ENCODE assay signal across 11 mouse cellular contexts in the genomic region with DNA sequence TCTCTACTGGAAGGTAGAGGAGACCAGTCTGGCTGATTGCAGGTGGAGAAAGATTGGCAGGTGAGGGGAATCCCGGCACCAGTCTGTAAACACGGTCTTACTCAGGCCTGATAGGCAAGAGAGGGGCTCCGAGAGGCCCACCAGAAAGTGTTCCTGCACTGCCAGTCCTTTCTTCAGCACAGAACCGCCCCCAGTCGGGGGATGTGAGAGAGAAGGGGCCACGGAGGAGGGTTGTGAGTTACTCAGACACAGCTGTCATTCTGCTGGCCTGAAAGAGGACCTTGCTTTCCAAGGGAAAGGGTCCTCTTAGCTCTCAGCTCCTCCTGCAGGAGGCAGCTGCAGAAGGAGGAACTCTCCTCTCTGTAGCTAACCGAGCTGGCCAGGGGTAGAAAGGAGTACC. TPM values are rescaled to one million over a fixed set of nuclear protein-coding genes. Genes with fewer than 3 reads are reported as not detected.
DNase-seq lines count a peak whose midpoint lies in the region; ATAC-seq lines count a peak whose summit lies in the region.
"Had no signal": no experiment of that assay in that cellular context is flagged by ENCODE, and none has a peak within 500 bp of the region (broad histone marks: within the 10 kb centered on the region; RNA-seq: fewer than 3 reads in every experiment).

No protein-coding gene starts in this region.

- H3K9ac ChIP-seq in heart, embryonic 13.5 days, result no peak overlapping the region
- H3K9ac ChIP-seq in embryonic facial prominence, embryonic 13.5 days, result no peak overlapping the region
- H3K9ac ChIP-seq in neural tube, embryonic 11.5 days (ENCODE audit: low read length), result no peak overlapping the region
- H3K9ac ChIP-seq: liver, embryonic 13.5 days had no signal

- H3K36me3 ChIP-seq in heart, embryonic 13.5 days, result no peaks in the 10 kb centered on the region
- H3K36me3 ChIP-seq in embryonic facial prominence, embryonic 13.5 days, result no peaks in the 10 kb centered on the region
- H3K36me3 ChIP-seq in neural tube, embryonic 11.5 days (ENCODE audit: control insufficient read depth, insufficient read depth, low read length), result no peaks in the 10 kb centered on the region
- H3K36me3 ChIP-seq: liver, embryonic 13.5 days had no signal

- peaks cover 64% of the 10 kb centered on the region for H3K27me3 ChIP-seq in heart, embryonic 13.5 days (replicated peaks)
- H3K27me3 ChIP-seq in embryonic facial prominence, embryonic 13.5 days, result peaks cover 40% of the 10 kb centered on the region
- peaks cover 18% of the 10 kb centered on the region for H3K27me3 ChIP-seq in neural tube, embryonic 11.5 days (ENCODE audit: control insufficient read depth, insufficient read depth, low read length)

- H3K4me2 ChIP-seq in heart, embryonic 13.5 days, result no peak overlapping the region
- peak overlapping the region; percentile 97 for H3K4me2 ChIP-seq in embryonic facial prominence, embryonic 13.5 days
- H3K4me2 ChIP-seq in neural tube, embryonic 11.5 days (ENCODE audit: low read depth), result peak overlapping the region; percentile 75

- peaks cover 9% of the 10 kb centered on the region; the same call in 1 of the 2 replicates for H3K4me1 ChIP-seq in heart, embryonic 13.5 days
- H3K4me1 ChIP-seq in embryonic facial prominence, embryonic 13.5 days, result peaks cover 9% of the 10 kb centered on the region; the same call in 1 of the 2 replicates
- H3K4me1 ChIP-seq in neural tube, embryonic 11.5 days (ENCODE audit: control insufficient read depth, insufficient read depth, low read length), result 0 out of 2 replicates have a peak, but pooled peaks cover 4% of the 10 kb centered on the region
- H3K4me1 ChIP-seq: liver, embryonic 13.5 days had no signal

- ATAC-seq in heart, embryonic 13.5 days (ENCODE audit: extremely low read depth, insufficient number of reproducible peaks, low FRiP score, low TSS enrichment), result no peak
- no peak for ATAC-seq in embryonic facial prominence, embryonic 13.5 days (ENCODE audit: insufficient number of reproducible peaks, insufficient read depth, low FRiP score, low TSS enrichment, low read depth)
- ATAC-seq in neural tube, embryonic 11.5 days (ENCODE audit: insufficient read depth, low FRiP score, low TSS enrichment), result no peak
- ATAC-seq in inflammation-experienced regulatory T-cells, adult 6 months, result no peak

- H3K27ac ChIP-seq in heart, embryonic 13.5 days (replicated peaks), result no peak overlapping the region
- no peak overlapping the region for H3K27ac ChIP-seq in embryonic facial prominence, embryonic 13.5 days
- no peak overlapping the region for H3K27ac ChIP-seq in neural tube, embryonic 11.5 days (ENCODE audit: low read depth, low read length)
- H3K27ac ChIP-seq: liver, embryonic 13.5 days had no signal

- H3K9me3 ChIP-seq in heart, embryonic 13.5 days, result no peaks in the 10 kb centered on the region
- H3K9me3 ChIP-seq in embryonic facial prominence, embryonic 13.5 days, result no peaks in the 10 kb centered on the region
- H3K9me3 ChIP-seq in neural tube, embryonic 11.5 days (ENCODE audit: control insufficient read depth, low read length), result no peaks in the 10 kb centered on the region
- H3K9me3 ChIP-seq: liver, embryonic 13.5 days had no signal

- no peak for DNase-seq in heart, postnatal 25 days (ENCODE audit: low spot score)
- DNase-seq in layer of hippocampus, postnatal 10 days (ENCODE audit: low spot score in 2 of 2), result peak; percentile 9 to 27
- no peak for DNase-seq in neural tube, embryonic 11.5 days (ENCODE audit: low spot score)
- DNase-seq in urinary bladder, postnatal 14 days (ENCODE audit: low spot score), result no peak
- no peak for DNase-seq in ovary, postnatal 10 days (ENCODE audit: low spot score)
- DNase-seq: liver, embryonic 13.5 days had no signal

- peak overlapping the region; percentile 58; the same call in 1 of the 2 replicates for H3K4me3 ChIP-seq in heart, embryonic 13.5 days
- no peak overlapping the region for H3K4me3 ChIP-seq in embryonic facial prominence, embryonic 13.5 days
- H3K4me3 ChIP-seq in neural tube, embryonic 11.5 days (ENCODE audit: low read depth, low read length), result no peak overlapping the region

- 17% methylated on average over 7 of the region's 7 CpGs for WGBS in heart, embryonic 13.5 days
- WGBS in embryonic facial prominence, embryonic 13.5 days, result 16% methylated on average over 7 of the region's 7 CpGs
- WGBS in neural tube, embryonic 11.5 days, result 25% methylated on average over 7 of the region's 7 CpGs

- intact Hi-C loops in heart, postnatal 25 days (cut with DNase I), result no loop called here

RNA-seq across cellular contexts. Expression of gene Slc35f3, which starts 1.0 kb away (rescaled TPM):
- polyA plus RNA-seq in heart, embryonic 13.5 days (2015; fragmentation: Nextera tagmentation; extraction: Ambion mirVana), result 0.10 and 0.12 TPM in 2 replicates
- total RNA-seq in heart, postnatal 25 days (2021), result under 1 TPM in 1 of 2 experiments, not detected in 1; 0.11 TPM
- 0.28 and 0.44 TPM in 2 replicates for polyA plus RNA-seq in embryonic facial prominence, embryonic 13.5 days (2015; fragmentation: Nextera tagmentation; extraction: Ambion mirVana)
- 10 to 100 TPM; 30.4 to 31.0 TPM for total RNA-seq in layer of hippocampus, postnatal 10 days (2021)
- 0.09 TPM in 2 replicates for polyA plus RNA-seq in neural tube, embryonic 11.5 days (2014; fragmentation: Nextera tagmentation; extraction: Ambion mirVana)
- not detected for polyA plus RNA-seq in inflammation-experienced regulatory T-cells, adult 6 months (2017; shearing (Covaris generic))
- total RNA-seq: hematopoietic stem cell, adult 5-6 weeks; monocyte, adult 5-6 weeks had no signal
- polyA plus RNA-seq: liver, embryonic 13.5 days had no signal

Comparison
In these comparisons a context has a peak if more than half of its experiments do, and no peak if none do; other contexts are left out.
1. DNase-seq: peak in layer of hippocampus, postnatal 10 days (2 of 2); none in heart, postnatal 25 days (single experiment), neural tube, embryonic 11.5 days (single experiment), urinary bladder, postnatal 14 days (single experiment) and ovary, postnatal 10 days (single experiment).